Mouse (Mus musculus): ENCODE data around the gene Tom1l2. TPM values are rescaled to one million over a fixed set of nuclear protein-coding genes. Genes with fewer than 3 reads are reported as not detected.

The Tom1l2 gene
- polyA plus RNA-seq, 1 experiment from 2014 or later, result 29.6 TPM

DNA sequence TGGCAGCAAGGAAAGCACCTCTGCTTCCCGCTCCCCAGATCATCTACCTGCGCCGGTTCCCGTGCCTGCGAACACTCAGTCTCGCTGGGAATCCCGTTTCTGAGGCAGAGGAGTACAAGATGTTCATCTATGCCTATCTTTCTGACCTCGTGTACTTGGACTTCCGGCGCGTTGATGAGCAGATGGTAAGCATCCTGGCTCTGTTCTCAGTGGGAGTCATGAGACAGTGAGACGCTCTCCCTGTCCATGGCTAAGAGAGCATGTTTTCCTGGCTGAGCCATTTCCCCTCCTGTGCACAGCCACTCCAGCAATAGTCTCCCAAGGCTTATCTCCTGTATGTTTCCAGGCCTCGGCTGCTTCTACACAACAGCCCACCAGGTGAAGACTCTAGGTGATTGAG is 17.7 kb upstream of the Tom1l2 start:
- Histone ChIP-seq H3K27me3 (replicated peaks; ENCODE audit: control insufficient read depth, insufficient read depth, low read length) (no peaks in the 10 kb centered on the region), H3K27ac (ENCODE audit: low read length) (no peak overlapping the region), H3K9ac (ENCODE audit: low read depth, low read length) (no peak overlapping the region), H3K9me3 (ENCODE audit: control insufficient read depth, low read length) (no peaks in the 10 kb centered on the region), H3K4me3 (ENCODE audit: low read length) (no peak overlapping the region), H3K4me2 (ENCODE audit: low read depth, low read length) (no peak overlapping the region), H3K36me3 (ENCODE audit: control insufficient read depth, insufficient read depth, low read length) (no peaks in the 10 kb centered on the region), H3K4me1 (ENCODE audit: control insufficient read depth, insufficient read depth, low read length) (peaks cover 8% of the 10 kb centered on the region; the same call in 1 of the 2 replicates)
- WGBS, result 85% methylated on average over 13 of the region's 13 CpGs
- ATAC-seq, result no peak

DNA sequence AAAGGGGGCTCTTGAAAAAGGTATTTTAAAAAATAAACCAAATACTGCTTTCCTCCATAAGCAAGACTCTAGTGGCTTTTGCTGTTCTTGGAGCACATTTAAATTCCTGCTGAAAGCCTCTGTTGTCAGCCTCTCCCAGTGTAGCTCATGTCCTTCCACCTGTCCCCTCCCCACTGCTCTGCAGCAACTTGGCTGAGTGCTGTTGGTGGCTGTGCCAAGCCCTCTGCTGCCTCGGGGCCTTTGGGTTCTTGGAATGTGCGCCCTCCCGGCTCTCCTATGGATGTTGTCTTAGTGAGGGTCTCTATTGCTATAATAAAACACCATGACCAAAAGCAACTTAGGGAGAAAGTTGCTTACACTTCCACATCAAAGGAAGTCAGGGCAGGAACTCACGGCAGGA is 16.7 kb upstream of the Tom1l2 start:
- Histone ChIP-seq H3K9me3 (ENCODE audit: control insufficient read depth, low read length) (no peaks in the 10 kb centered on the region), H3K4me2 (ENCODE audit: low read depth, low read length) (no peak overlapping the region), H3K27ac (ENCODE audit: low read length) (no peak overlapping the region), H3K4me1 (ENCODE audit: control insufficient read depth, insufficient read depth, low read length) (peaks cover 8% of the 10 kb centered on the region; the same call in 1 of the 2 replicates), H3K4me3 (ENCODE audit: low read length) (no peak overlapping the region), H3K9ac (ENCODE audit: low read depth, low read length) (no peak overlapping the region), H3K27me3 (replicated peaks; ENCODE audit: control insufficient read depth, insufficient read depth, low read length) (no peaks in the 10 kb centered on the region), H3K36me3 (ENCODE audit: control insufficient read depth, insufficient read depth, low read length) (no peaks in the 10 kb centered on the region)
- WGBS, result 68% methylated on average over 4 of the region's 4 CpGs
- no peak for ATAC-seq

- no peaks in the 10 kb centered on the region for H3K27me3 ChIP-seq (replicated peaks; ENCODE audit: control insufficient read depth, insufficient read depth, low read length)
- H3K27ac ChIP-seq (ENCODE audit: low read length), result no peak overlapping the region
- peaks cover 8% of the 10 kb centered on the region; the same call in 1 of the 2 replicates for H3K4me1 ChIP-seq (ENCODE audit: control insufficient read depth, insufficient read depth, low read length)
- no peaks in the 10 kb centered on the region for H3K9me3 ChIP-seq (ENCODE audit: control insufficient read depth, low read length)
- no peak for ATAC-seq
- WGBS, result 63% methylated on average over 4 of the region's 4 CpGs
- no peak overlapping the region for H3K4me2 ChIP-seq (ENCODE audit: low read depth, low read length)
- H3K9ac ChIP-seq (ENCODE audit: low read depth, low read length), result no peak overlapping the region
- H3K4me3 ChIP-seq (ENCODE audit: low read length), result no peak overlapping the region
- no peaks in the 10 kb centered on the region for H3K36me3 ChIP-seq (ENCODE audit: control insufficient read depth, insufficient read depth, low read length)
Measured at GRCm38 (mm10) chr11:60368909-60369308, 16.2 kb upstream of the Tom1l2 start.

DNA sequence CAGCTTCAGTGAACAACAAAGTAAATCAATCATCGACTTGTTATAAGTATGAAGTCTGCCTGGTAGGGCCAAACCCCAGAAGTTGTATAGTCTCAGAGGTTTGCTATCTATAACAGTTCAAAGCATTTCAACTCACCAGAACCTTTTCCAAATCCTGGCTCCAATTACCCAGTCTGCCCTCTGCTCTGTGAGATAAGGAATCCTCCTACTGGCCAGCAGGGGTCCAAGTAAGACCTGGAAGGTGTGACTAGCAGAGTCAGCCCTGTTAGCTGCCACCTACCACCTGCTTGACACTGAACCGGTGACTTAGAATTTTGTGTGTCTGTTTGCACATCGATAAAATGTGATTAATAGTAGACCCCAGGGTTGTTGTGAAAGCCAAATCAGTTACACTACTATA is 14.6 kb upstream of the Tom1l2 start:
- no peak overlapping the region for H3K4me3 ChIP-seq (ENCODE audit: low read length)
- H3K27me3 ChIP-seq (replicated peaks; ENCODE audit: control insufficient read depth, insufficient read depth, low read length), result no peaks in the 10 kb centered on the region
- no peak overlapping the region for H3K27ac ChIP-seq (ENCODE audit: low read length)
- H3K4me2 ChIP-seq (ENCODE audit: low read depth, low read length), result no peak overlapping the region
- no peak overlapping the region for H3K9ac ChIP-seq (ENCODE audit: low read depth, low read length)
- H3K36me3 ChIP-seq (ENCODE audit: control insufficient read depth, insufficient read depth, low read length), result no peaks in the 10 kb centered on the region
- peaks cover 8% of the 10 kb centered on the region; the same call in 1 of the 2 replicates for H3K4me1 ChIP-seq (ENCODE audit: control insufficient read depth, insufficient read depth, low read length)
- H3K9me3 ChIP-seq (ENCODE audit: control insufficient read depth, low read length), result no peaks in the 10 kb centered on the region
- WGBS, result 63% methylated on average over 3 of the region's 3 CpGs
- no peak for ATAC-seq

DNA sequence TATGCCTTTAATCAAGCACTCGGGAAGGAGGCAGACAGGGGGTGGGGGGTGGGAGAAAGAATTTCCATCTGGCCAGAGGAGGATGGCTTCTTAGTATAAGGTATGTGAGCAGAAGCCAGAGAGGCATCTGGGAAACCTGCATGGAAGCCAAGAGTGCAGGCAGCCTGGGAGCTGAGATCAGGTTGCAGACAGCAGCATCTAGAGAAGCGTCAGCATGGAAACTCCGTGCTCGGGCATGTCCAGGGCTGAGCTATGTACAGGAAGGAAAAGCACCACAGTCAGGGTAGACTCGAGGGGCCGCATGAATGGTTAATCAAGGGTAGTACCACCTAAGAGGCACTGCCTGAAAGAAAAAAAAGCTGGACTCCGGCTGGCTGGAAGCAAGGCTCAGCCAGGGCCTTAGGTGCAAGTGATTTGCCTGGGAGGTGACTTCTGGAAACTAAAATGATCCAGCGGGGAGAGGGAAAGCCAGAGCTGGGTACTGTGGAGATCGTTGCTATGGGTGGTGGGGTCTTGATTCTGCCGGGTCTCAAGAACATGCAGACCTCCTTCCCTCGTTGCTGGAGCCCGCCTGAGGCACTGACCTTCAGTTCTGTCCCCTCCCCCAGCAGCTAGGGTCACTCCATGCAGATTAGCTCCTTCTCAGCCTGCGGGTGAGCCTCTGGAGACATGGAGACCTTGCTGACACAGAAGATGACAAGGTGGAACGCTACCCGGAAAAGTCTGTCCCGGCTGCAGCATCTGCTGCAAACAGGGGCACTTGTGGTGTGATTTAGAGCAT is 13.7 kb upstream of the Tom1l2 start:
- H3K4me2 ChIP-seq (ENCODE audit: low read depth, low read length), result peak overlapping the region; percentile 11; the same call in 1 of the 2 replicates
- no peak overlapping the region for H3K27ac ChIP-seq (ENCODE audit: low read length)
- no peak for ATAC-seq
- H3K36me3 ChIP-seq (ENCODE audit: control insufficient read depth, insufficient read depth, low read length), result no peaks in the 10 kb centered on the region
- no peaks in the 10 kb centered on the region for H3K9me3 ChIP-seq (ENCODE audit: control insufficient read depth, low read length)
- no peaks in the 10 kb centered on the region for H3K27me3 ChIP-seq (replicated peaks; ENCODE audit: control insufficient read depth, insufficient read depth, low read length)
- H3K9ac ChIP-seq (ENCODE audit: low read depth, low read length), result 0 out of 2 replicates have a peak overlapping the region, but pooled peaks have one; percentile 13
- 31% methylated on average over 16 of the region's 16 CpGs for WGBS
- no peak overlapping the region for H3K4me3 ChIP-seq (ENCODE audit: low read length)
- H3K4me1 ChIP-seq (ENCODE audit: control insufficient read depth, insufficient read depth, low read length), result peaks cover 8% of the 10 kb centered on the region; the same call in 1 of the 2 replicates

- Histone ChIP-seq H3K36me3 (ENCODE audit: control insufficient read depth, insufficient read depth, low read length) (no peaks in the 10 kb centered on the region), H3K4me1 (ENCODE audit: control insufficient read depth, insufficient read depth, low read length) (no peaks in the 10 kb centered on the region), H3K4me2 (ENCODE audit: low read depth, low read length) (no peak overlapping the region), H3K27ac (ENCODE audit: low read length) (0 out of 2 replicates have a peak overlapping the region, but pooled peaks have one; percentile 8), H3K9ac (ENCODE audit: low read depth, low read length) (no peak overlapping the region), H3K27me3 (replicated peaks; ENCODE audit: control insufficient read depth, insufficient read depth, low read length) (no peaks in the 10 kb centered on the region), H3K9me3 (ENCODE audit: control insufficient read depth, low read length) (no peaks in the 10 kb centered on the region), H3K4me3 (ENCODE audit: low read length) (no peak overlapping the region)
- no peak for ATAC-seq
- WGBS, result 77% methylated on average over 5 of the region's 5 CpGs
Measured at GRCm38 (mm10) chr11:60360631-60361201, 8.0 kb upstream of the Tom1l2 start.

- Histone ChIP-seq H3K27ac (ENCODE audit: low read length) (no peak overlapping the region), H3K4me1 (ENCODE audit: control insufficient read depth, insufficient read depth, low read length) (no peaks in the 10 kb centered on the region), H3K36me3 (ENCODE audit: control insufficient read depth, insufficient read depth, low read length) (no peaks in the 10 kb centered on the region), H3K9ac (ENCODE audit: low read depth, low read length) (no peak overlapping the region), H3K4me2 (ENCODE audit: low read depth, low read length) (no peak overlapping the region), H3K4me3 (ENCODE audit: low read length) (no peak overlapping the region), H3K9me3 (ENCODE audit: control insufficient read depth, low read length) (no peaks in the 10 kb centered on the region), H3K27me3 (replicated peaks; ENCODE audit: control insufficient read depth, insufficient read depth, low read length) (no peaks in the 10 kb centered on the region)
- WGBS, result 69% methylated on average over 1 of the region's 1 CpGs
- no peak for ATAC-seq
Measured at GRCm38 (mm10) chr11:60359936-60360335, 7.2 kb upstream of the Tom1l2 start.

- no peaks in the 10 kb centered on the region for H3K4me1 ChIP-seq (ENCODE audit: control insufficient read depth, insufficient read depth, low read length)
- no peak overlapping the region for H3K4me2 ChIP-seq (ENCODE audit: low read depth, low read length)
- no peaks in the 10 kb centered on the region for H3K27me3 ChIP-seq (replicated peaks; ENCODE audit: control insufficient read depth, insufficient read depth, low read length)
- no peak for ATAC-seq
- H3K9ac ChIP-seq (ENCODE audit: low read depth, low read length), result no peak overlapping the region
- 65% methylated on average over 5 of the region's 5 CpGs for WGBS
- no peak overlapping the region for H3K4me3 ChIP-seq (ENCODE audit: low read length)
- H3K9me3 ChIP-seq (ENCODE audit: control insufficient read depth, low read length), result no peaks in the 10 kb centered on the region
- no peak overlapping the region for H3K27ac ChIP-seq (ENCODE audit: low read length)
- H3K36me3 ChIP-seq (ENCODE audit: control insufficient read depth, insufficient read depth, low read length), result no peaks in the 10 kb centered on the region
Measured at GRCm38 (mm10) chr11:60359138-60359537, 6.4 kb upstream of the Tom1l2 start.

DNA sequence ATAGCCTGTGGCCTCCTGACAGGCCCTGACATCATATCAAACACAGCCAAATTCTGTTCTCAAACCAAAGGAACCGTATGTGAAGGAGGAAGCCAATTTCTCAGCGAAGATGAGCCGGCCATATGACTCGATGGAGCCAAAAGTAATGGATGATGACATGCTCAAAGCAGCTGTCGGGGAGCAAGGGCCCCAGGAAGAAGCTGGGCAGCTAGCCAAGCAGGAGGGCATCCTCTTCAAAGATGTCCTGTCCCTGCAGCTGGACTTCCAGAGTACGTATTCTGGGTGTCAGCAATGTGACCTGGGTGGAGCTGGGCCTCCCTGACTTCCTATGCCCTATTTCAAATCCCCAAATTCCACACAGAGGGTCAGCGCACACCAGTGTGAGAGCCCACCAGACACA is 5.8 kb upstream of the Tom1l2 start:
- no peak for ATAC-seq
- no peak overlapping the region for H3K27ac ChIP-seq (ENCODE audit: low read length)

More for the DNA sequence above, 5.8 kb upstream of the Tom1l2 start:
- no peak overlapping the region for H3K9ac ChIP-seq (ENCODE audit: low read depth, low read length)
- H3K4me1 ChIP-seq (ENCODE audit: control insufficient read depth, insufficient read depth, low read length), result no peaks in the 10 kb centered on the region
- H3K36me3 ChIP-seq (ENCODE audit: control insufficient read depth, insufficient read depth, low read length), result no peaks in the 10 kb centered on the region
- H3K4me3 ChIP-seq (ENCODE audit: low read length), result no peak overlapping the region
- 56% methylated on average over 7 of the region's 7 CpGs for WGBS
- no peaks in the 10 kb centered on the region for H3K9me3 ChIP-seq (ENCODE audit: control insufficient read depth, low read length)
- no peaks in the 10 kb centered on the region for H3K27me3 ChIP-seq (replicated peaks; ENCODE audit: control insufficient read depth, insufficient read depth, low read length)
- H3K4me2 ChIP-seq (ENCODE audit: low read depth, low read length), result no peak overlapping the region

Measured in intestine, embryonic 16.5 days (tissue).